In genomic region chr8:47242207-47243004, GRCm38 (mm10) we compare ENCODE assay signal across 8 mouse cellular contexts.
DNase-seq lines count a peak whose midpoint lies in the region; ATAC-seq and TF ChIP-seq lines count a peak whose summit lies in the region.

No protein-coding gene starts in this region.

- H3K9me3 ChIP-seq in forebrain, embryonic 13.5 days (replicated peaks), result no peaks in the 10 kb centered on the region
- H3K9me3 ChIP-seq in heart, embryonic 15.5 days (replicated peaks), result no peaks in the 10 kb centered on the region
- H3K9me3 ChIP-seq in kidney, postnatal 0 days (replicated peaks; ENCODE audit: low read length), result no peaks in the 10 kb centered on the region
- no peaks in the 10 kb centered on the region for H3K9me3 ChIP-seq in limb, embryonic 14.5 days (ENCODE audit: control insufficient read depth, low read length)
- H3K9me3 ChIP-seq in midbrain, embryonic 15.5 days, result no peaks in the 10 kb centered on the region
- H3K9me3 ChIP-seq in stomach, embryonic 16.5 days (replicated peaks; ENCODE audit: control insufficient read depth, low read length), result no peaks in the 10 kb centered on the region

- H3K4me2 ChIP-seq in forebrain, embryonic 13.5 days, result peak overlapping the region; percentile 66
- H3K4me2 ChIP-seq in heart, embryonic 15.5 days, result peak overlapping the region; percentile 57
- peak overlapping the region; percentile 49 for H3K4me2 ChIP-seq in kidney, postnatal 0 days (ENCODE audit: low read length)
- peak overlapping the region; percentile 48 for H3K4me2 ChIP-seq in limb, embryonic 14.5 days (replicated peaks; ENCODE audit: low read depth, low read length, severe bottlenecking)
- peak overlapping the region; percentile 54 for H3K4me2 ChIP-seq in midbrain, embryonic 15.5 days
- peak overlapping the region; percentile 58 for H3K4me2 ChIP-seq in stomach, embryonic 16.5 days (ENCODE audit: low read depth, low read length)

- DNase-seq in CD4-positive helper T cell, adult 2 months (ENCODE audit: low read depth, low spot score), result peak; percentile 16
- DNase-seq in cerebellum, adult 11 months, result peak; percentile 66
- peak; percentile 90 for DNase-seq in kidney, postnatal 0 days (ENCODE audit: low spot score)
- peak; percentile 89 for DNase-seq in limb, embryonic 14.5 days (ENCODE audit: low spot score)

- TF ChIP-seq CTCF in kidney, postnatal 0 days (IDR thresholded peaks at IDR 0.05; ENCODE audit: low read depth), result no peak

- TF ChIP-seq POLR2A in limb, embryonic 14.5 days (IDR thresholded peaks at IDR 0.05; ENCODE audit: borderline replicate concordance, extremely low read depth, insufficient read depth, insufficient read length), result no peak

- H3K27me3 ChIP-seq in forebrain, embryonic 13.5 days, result no peaks in the 10 kb centered on the region
- H3K27me3 ChIP-seq in heart, embryonic 15.5 days, result no peaks in the 10 kb centered on the region
- H3K27me3 ChIP-seq in kidney, postnatal 0 days (ENCODE audit: insufficient read depth, low read length), result no peaks in the 10 kb centered on the region
- no peaks in the 10 kb centered on the region for H3K27me3 ChIP-seq in limb, embryonic 14.5 days (ENCODE audit: control insufficient read depth, insufficient read depth, low read length)
- H3K27me3 ChIP-seq in midbrain, embryonic 15.5 days (replicated peaks), result no peaks in the 10 kb centered on the region
- H3K27me3 ChIP-seq in stomach, embryonic 16.5 days (ENCODE audit: control insufficient read depth, insufficient read depth, low read length), result no peaks in the 10 kb centered on the region

- peaks cover 85% of the 10 kb centered on the region for H3K4me1 ChIP-seq in forebrain, embryonic 13.5 days
- peaks cover 18% of the 10 kb centered on the region for H3K4me1 ChIP-seq in heart, embryonic 15.5 days (replicated peaks)
- 0 out of 2 replicates have a peak, but pooled peaks cover 7% of the 10 kb centered on the region for H3K4me1 ChIP-seq in kidney, postnatal 0 days (replicated peaks; ENCODE audit: insufficient read depth, low read length)
- H3K4me1 ChIP-seq in limb, embryonic 14.5 days (ENCODE audit: control insufficient read depth, insufficient read depth, low read length), result peaks cover 18% of the 10 kb centered on the region
- H3K4me1 ChIP-seq in midbrain, embryonic 15.5 days, result peaks cover 66% of the 10 kb centered on the region
- H3K4me1 ChIP-seq in stomach, embryonic 16.5 days (ENCODE audit: control insufficient read depth, insufficient read depth, low read length), result peaks cover 39% of the 10 kb centered on the region

- 4% methylated on average over 17 of the region's 17 CpGs for WGBS in forebrain, embryonic 13.5 days
- WGBS in heart, embryonic 15.5 days, result 31% methylated on average over 17 of the region's 17 CpGs
- WGBS in kidney, postnatal 0 days, result 19% methylated on average over 17 of the region's 17 CpGs
- 19% methylated on average over 17 of the region's 17 CpGs for WGBS in limb, embryonic 14.5 days
- WGBS in midbrain, embryonic 15.5 days, result 4% methylated on average over 17 of the region's 17 CpGs
- WGBS in stomach, embryonic 16.5 days, result 14% methylated on average over 17 of the region's 17 CpGs

- H3K27ac ChIP-seq in forebrain, embryonic 13.5 days, result peak overlapping the region; percentile 92
- H3K27ac ChIP-seq in heart, embryonic 15.5 days, result peak overlapping the region; percentile 46
- no peak overlapping the region for H3K27ac ChIP-seq in kidney, postnatal 0 days
- H3K27ac ChIP-seq in limb, embryonic 14.5 days (replicated peaks; ENCODE audit: low read depth, low read length), result 0 out of 2 replicates have a peak overlapping the region, but pooled peaks have one; percentile 10
- peak overlapping the region; percentile 87 for H3K27ac ChIP-seq in midbrain, embryonic 15.5 days
- H3K27ac ChIP-seq in stomach, embryonic 16.5 days (ENCODE audit: low read length), result peak overlapping the region; percentile 72

- ATAC-seq in forebrain, embryonic 13.5 days, result peak; percentile 97
- peak; percentile 87 for ATAC-seq in heart, embryonic 15.5 days (replicated peaks; ENCODE audit: insufficient number of reproducible peaks, insufficient read depth, low FRiP score, low read depth)
- ATAC-seq in kidney, postnatal 0 days (replicated peaks; ENCODE audit: low FRiP score, low read depth), result peak; percentile 94
- peak; percentile 95 for ATAC-seq in limb, embryonic 14.5 days (ENCODE audit: low FRiP score, low read depth)
- peak; percentile 97 for ATAC-seq in midbrain, embryonic 15.5 days (replicated peaks)
- peak; percentile 91 for ATAC-seq in stomach, embryonic 16.5 days (ENCODE audit: insufficient read depth, low FRiP score)

- no peaks in the 10 kb centered on the region for H3K36me3 ChIP-seq in forebrain, embryonic 13.5 days (ENCODE audit: poor library complexity, severe bottlenecking)
- no peaks in the 10 kb centered on the region for H3K36me3 ChIP-seq in heart, embryonic 15.5 days
- no peaks in the 10 kb centered on the region for H3K36me3 ChIP-seq in kidney, postnatal 0 days (ENCODE audit: insufficient read depth, low read length)
- no peaks in the 10 kb centered on the region for H3K36me3 ChIP-seq in limb, embryonic 14.5 days (ENCODE audit: control insufficient read depth, insufficient read depth, low read length)
- H3K36me3 ChIP-seq in midbrain, embryonic 15.5 days (replicated peaks), result no peaks in the 10 kb centered on the region
- no peaks in the 10 kb centered on the region for H3K36me3 ChIP-seq in stomach, embryonic 16.5 days (ENCODE audit: control insufficient read depth, insufficient read depth, low read length)

- H3K4me3 ChIP-seq in forebrain, embryonic 13.5 days, result peak overlapping the region; percentile 35
- H3K4me3 ChIP-seq in heart, embryonic 15.5 days, result peak overlapping the region; percentile 28
- H3K4me3 ChIP-seq in kidney, postnatal 0 days (replicated peaks; ENCODE audit: low read depth, low read length), result peak overlapping the region; percentile 16
- H3K4me3 ChIP-seq in limb, embryonic 14.5 days (replicated peaks; ENCODE audit: low read length), result peak overlapping the region; percentile 31
- H3K4me3 ChIP-seq in midbrain, embryonic 15.5 days, result peak overlapping the region; percentile 43
- H3K4me3 ChIP-seq in stomach, embryonic 16.5 days (replicated peaks; ENCODE audit: low read length), result peak overlapping the region; percentile 31

- peak overlapping the region; percentile 67 for H3K9ac ChIP-seq in forebrain, embryonic 13.5 days
- H3K9ac ChIP-seq in heart, embryonic 15.5 days, result 0 out of 2 replicates have a peak overlapping the region, but pooled peaks have one; percentile 21
- no peak overlapping the region for H3K9ac ChIP-seq in kidney, postnatal 0 days (ENCODE audit: low read depth, low read length)
- H3K9ac ChIP-seq in limb, embryonic 14.5 days (ENCODE audit: low read depth, low read length, severe bottlenecking), result peak overlapping the region; percentile 21
- H3K9ac ChIP-seq in midbrain, embryonic 15.5 days, result peak overlapping the region; percentile 39; the same call in 1 of the 2 replicates
- peak overlapping the region; percentile 36 for H3K9ac ChIP-seq in stomach, embryonic 16.5 days (ENCODE audit: low read length)

Comparison
In these comparisons a context has a peak if more than half of its experiments do, and no peak if none do; other contexts are left out.
1. DNase-seq: peak in every context shown above with its lines; median percentile 90 in kidney, postnatal 0 days; 89 in limb, embryonic 14.5 days; 66 in cerebellum, adult 11 months; 16 in CD4-positive helper T cell, adult 2 months.